Mouse (Mus musculus) brain, embryonic 14.5 days (tissue): Measurements from ENCODE around the gene Tex22. TPM values are rescaled to one million over a fixed set of nuclear protein-coding genes. Genes with fewer than 3 reads are reported as not detected.

Experiments
- DNase-seq: peaks from one replicate; pipeline ENCODE4 v3.0.0-alpha.2; 2011; ENCODE audit warnings: low read depth
- CTCF ChIP-seq: fragments of 200-500 bp; IDR thresholded peaks from 2 replicates; pipeline ENCODE4 v1.5.1; 2012; ENCODE audit warnings: inconsistent platforms, mild to moderate bottlenecking, moderate library complexity, borderline replicate concordance; ENCODE audit not compliant: insufficient read depth, insufficient read length; ENCODE audit errors: extremely low read depth
- POLR2A ChIP-seq: fragments of 200-500 bp; IDR thresholded peaks from 2 replicates; pipeline ENCODE4 v1.6.1; 2012; ENCODE audit warnings: mild to moderate bottlenecking, inconsistent platforms, borderline replicate concordance; ENCODE audit not compliant: poor library complexity, insufficient read depth, insufficient read length, severe bottlenecking; ENCODE audit errors: extremely low read depth
- polyA plus RNA-seq: library from polyadenylated mRNA; depleted of rRNA; stranded (reverse); fragments of >200 nt; gene quantifications from 2 replicates; pipeline ENCODE4 v1.2.3, GENCODE M21; 2012

Gene Tex22
- polyA plus RNA-seq, 1 experiment: 0.14 TPM

DNA sequence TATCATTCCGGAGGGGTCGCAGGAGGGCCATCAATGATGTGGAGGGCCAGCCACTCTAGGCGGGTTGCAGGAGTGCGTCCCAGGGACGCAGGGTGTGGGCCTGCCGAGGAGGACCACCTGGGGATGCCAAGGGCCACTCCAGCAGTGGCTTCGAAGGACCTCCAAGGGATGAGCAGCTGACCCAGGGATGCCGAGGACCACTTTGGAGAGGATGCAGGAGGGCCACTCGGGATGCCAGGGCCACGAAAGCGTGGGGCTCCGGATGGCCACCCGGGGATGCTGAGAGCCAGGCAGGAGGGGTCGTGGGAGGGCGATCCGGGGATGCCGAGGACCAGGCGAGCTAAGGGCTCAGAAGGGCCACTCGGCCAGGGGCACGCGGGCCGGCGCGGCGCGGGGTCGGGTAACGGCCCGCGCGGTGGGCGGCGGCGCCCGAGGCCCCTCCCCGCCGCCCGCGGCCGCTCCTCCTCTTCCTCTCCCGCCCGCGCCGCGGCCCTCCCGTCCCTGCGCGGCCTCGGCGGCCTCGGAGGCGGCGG is 23.5 kb downstream of the Tex22 start, which contains the start of gene Mta1:
Gene Mta1, plus strand, starts transcription at position 530 of the 533 bp plus-strand sequence.
- DNase-seq: peak; percentile 68
- TF ChIP-seq POLR2A: peak; percentile 70; the same call in 1 of the 2 replicates
- TF ChIP-seq CTCF: no peak

DNA sequence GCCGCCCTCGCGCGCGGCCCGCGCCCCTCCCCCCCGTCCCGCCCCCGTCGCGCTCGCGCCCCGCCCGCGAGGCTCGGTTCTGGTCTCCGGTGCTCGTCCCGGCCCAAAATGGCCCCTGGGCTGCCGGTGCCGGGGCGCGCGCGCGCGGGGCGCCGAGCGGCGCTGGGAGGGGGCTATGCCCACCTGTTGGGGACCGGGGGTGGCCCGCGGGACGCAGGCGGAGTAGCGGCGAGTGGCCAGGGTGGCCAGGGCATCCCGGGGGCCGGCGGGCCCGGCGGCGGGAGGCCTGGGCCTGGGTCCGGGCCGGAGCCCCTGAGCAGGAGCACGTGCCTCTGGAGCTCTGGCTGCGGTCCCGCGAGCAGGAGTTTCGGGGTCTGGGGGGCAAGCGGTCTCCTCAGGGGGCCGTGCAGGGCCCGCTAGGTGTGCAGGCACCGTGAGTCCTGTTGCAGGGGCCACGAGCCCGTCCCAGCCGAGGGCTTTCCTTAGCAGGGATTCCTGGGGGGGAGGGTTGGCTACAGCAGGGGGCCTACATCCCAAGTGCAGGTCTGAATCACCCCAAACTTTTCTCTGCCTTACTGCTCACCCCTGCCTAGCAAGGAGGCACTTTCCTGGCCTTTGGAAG is 24.3 kb downstream of the Tex22 start:
- peak; percentile 27 for DNase-seq
- TF ChIP-seq CTCF (no peak), POLR2A (no peak)

- TF ChIP-seq POLR2A (no peak), CTCF (no peak)
- no peak for DNase-seq
Measured at GRCm38 (mm10) chr12:113099470-113100237, 25.4 kb downstream of the Tex22 start.

- no peak for DNase-seq
- TF ChIP-seq POLR2A (no peak), CTCF (no peak)
Measured at GRCm38 (mm10) chr12:113100448-113101076, 26.3 kb downstream of the Tex22 start.

DNA sequence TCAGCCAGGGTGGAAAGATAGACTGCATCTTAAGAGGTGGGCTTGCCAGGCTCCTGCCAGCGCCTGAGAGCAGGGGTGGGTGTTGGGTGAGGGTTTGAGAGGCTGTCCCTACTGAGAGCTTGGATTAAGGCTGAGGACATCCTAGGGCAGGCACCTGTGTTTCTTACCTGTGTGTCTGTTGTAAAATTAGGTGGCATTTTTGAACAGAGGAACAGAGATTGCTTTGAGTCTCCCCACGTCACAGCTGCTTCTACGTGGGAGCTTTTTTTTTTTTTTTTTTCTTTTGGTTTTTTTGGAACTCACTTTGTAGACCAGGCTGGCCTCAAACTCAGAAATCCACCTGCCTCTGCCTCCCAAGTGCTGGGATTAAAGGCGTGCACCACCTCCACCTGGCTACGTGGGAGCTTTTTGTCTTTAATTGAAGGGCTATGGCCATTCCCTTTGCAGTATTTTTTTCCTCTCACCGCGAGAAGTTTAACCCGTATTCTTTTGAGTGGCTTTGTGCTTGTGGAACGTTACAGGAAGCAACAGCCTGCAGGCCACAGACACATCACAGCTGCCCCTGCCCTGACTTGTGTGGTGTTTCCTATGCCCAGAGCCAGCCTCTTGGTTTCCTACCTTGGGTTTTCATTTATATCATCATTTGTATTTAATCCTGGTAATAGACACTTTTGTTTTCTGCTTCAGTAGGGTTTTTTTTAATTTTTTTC is 27.1 kb downstream of the Tex22 start:
- TF ChIP-seq CTCF (no peak), POLR2A (no peak)
- no peak for DNase-seq

DNA sequence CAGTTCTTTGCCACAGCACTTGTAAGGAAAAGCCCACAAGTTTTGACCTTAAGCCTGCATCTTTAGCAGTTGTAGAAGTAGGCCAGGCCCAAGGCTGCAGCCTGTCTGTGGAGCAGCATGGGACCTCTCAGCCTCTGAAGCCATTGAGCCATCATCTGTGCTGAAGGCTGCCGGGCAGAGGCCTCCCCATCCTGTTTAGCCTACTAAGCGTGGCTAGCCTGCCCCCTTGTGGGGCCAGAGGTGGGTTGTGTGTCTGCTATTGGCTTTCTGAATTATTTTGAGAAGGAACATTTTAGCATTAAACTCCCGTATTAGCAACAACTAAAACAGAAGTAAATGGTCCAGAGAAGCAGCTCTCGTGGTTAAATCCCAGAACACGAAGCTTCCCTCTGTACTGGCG is 28.2 kb downstream of the Tex22 start:
- TF ChIP-seq POLR2A: no peak
- TF ChIP-seq CTCF: peak; percentile 60
- peak; percentile 69 for DNase-seq

- TF ChIP-seq POLR2A (no peak), CTCF (peak; percentile 29; the same call in 1 of the 2 replicates)
- no peak for DNase-seq
Measured at GRCm38 (mm10) chr12:113103846-113104451, 29.6 kb downstream of the Tex22 start.

- TF ChIP-seq CTCF (no peak), POLR2A (no peak)
- DNase-seq: no peak
Measured at GRCm38 (mm10) chr12:113106386-113106785, 32.1 kb downstream of the Tex22 start.

- no peak for TF ChIP-seq POLR2A
- TF ChIP-seq CTCF: no peak
- DNase-seq: no peak
Measured at GRCm38 (mm10) chr12:113107431-113108124, 33.3 kb downstream of the Tex22 start.

- TF ChIP-seq POLR2A (no peak), CTCF (no peak)
- no peak for DNase-seq
Measured at GRCm38 (mm10) chr12:113108528-113109283, 34.4 kb downstream of the Tex22 start.

DNA sequence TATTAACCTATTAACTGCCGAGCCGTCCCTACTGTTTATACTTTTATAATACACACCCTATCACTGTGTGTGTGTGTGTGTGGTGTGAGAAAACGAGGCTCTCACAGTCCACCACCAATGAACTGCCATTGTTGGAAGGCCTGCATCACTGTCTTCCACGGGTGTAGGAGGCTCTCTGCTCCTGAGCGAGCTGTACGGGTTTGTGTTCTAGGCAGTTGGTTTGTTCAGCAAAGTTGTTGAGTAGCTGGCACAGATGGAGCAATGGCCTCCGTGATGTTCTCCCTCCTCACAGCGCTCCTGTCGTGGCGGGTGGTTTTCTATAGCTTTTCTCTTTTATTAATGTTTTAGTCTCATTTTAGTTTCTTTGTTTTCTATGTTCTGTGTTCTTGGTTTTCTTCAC is 35.5 kb downstream of the Tex22 start:
- TF ChIP-seq POLR2A (no peak), CTCF (no peak)

DNA sequence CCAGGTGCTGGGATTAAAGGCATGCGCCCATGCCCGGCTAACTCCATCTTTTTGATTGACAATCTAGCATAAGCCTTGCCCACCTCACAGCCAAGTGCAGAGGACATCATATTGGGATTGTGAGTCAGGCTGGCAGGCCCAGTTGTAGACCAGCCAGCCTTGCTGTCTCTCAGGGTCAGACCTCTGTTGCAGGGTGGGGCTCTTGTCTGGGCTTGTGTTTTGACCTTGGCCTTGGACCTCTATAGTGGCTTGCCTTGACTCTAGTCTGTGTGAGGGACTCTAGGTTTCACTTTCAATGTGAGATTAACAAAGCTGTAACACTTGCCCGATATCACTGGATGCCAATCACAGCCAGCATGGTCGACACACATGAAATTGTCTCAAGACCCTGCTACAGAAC is 39.8 kb downstream of the Tex22 start:
- DNase-seq: no peak
- TF ChIP-seq POLR2A (no peak), CTCF (no peak)

More for the DNA sequence above, 35.5 kb downstream of the Tex22 start:
- DNase-seq: no peak
